Mouse (Mus musculus): Measurements from ENCODE around the gene Cckbr. TPM values are rescaled to one million over a fixed set of nuclear protein-coding genes. Genes with fewer than 3 reads are reported as not detected.
A peak's percentile ranks its signal among the peaks of the same experiment; 100 is the strongest.
"Not testable (repeated sequence)": the region's sequence is repeated elsewhere in the genome, so short reads cannot be mapped to it uniquely, and the experiment has no call there.

Cckbr gene
- polyA plus RNA-seq, 1 experiment: 100 TPM

DNA sequence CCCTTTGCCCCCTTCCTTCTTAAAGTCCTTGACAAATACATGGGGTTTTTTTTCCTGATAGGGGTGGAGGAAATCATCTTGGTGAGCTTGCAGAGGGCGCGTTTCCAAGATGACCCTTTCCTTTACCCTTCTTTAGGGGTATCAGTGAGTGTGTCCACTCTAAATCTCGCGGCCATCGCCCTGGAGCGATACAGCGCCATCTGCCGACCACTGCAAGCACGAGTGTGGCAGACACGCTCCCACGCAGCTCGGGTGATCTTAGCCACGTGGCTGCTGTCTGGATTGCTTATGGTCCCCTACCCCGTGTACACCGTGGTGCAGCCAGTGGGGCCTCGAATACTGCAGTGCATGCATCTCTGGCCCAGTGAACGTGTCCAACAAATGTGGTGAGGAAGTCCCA, 8.3 kb downstream of the Cckbr start:
- peaks cover 9% of the 10 kb centered on the region for H3K4me1 ChIP-seq (ENCODE audit: control insufficient read depth, insufficient read depth, low read length)
- no peak overlapping the region for H3K27ac ChIP-seq (ENCODE audit: insufficient read depth, low read length)
- TF ChIP-seq POLR2A (IDR thresholded peaks at IDR 0.05; ENCODE audit: extremely low read depth, insufficient read depth, low read length) (no peak), CTCF (IDR thresholded peaks at IDR 0.05; ENCODE audit: extremely low read depth, insufficient read depth, low read length) (no peak)

DNA sequence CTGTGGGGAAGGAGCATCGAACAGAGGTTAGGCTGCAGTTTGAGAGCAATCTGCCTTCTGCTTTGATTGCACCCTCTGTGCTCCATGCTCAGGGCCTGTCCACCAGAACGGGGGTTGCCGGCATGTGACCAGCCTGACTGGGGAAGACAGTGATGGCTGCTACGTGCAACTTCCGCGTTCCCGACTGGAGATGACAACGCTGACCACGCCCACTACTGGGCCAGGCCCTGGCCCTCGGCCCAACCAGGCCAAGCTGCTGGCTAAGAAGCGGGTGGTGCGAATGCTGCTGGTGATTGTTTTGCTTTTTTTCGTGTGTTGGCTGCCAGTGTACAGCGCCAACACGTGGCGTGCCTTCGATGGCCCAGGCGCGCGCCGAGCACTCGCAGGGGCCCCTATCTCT, 9.3 kb downstream of the Cckbr start:
- Histone ChIP-seq H3K4me1 (ENCODE audit: control insufficient read depth, insufficient read depth, low read length) (peaks cover 8% of the 10 kb centered on the region), H3K27ac (ENCODE audit: insufficient read depth, low read length) (no peak overlapping the region), H3K4me3 (ENCODE audit: insufficient read depth, low read length) (no peak overlapping the region)
- TF ChIP-seq CTCF (IDR thresholded peaks at IDR 0.05; ENCODE audit: extremely low read depth, insufficient read depth, low read length) (no peak), POLR2A (IDR thresholded peaks at IDR 0.05; ENCODE audit: extremely low read depth, insufficient read depth, low read length) (no peak)

More for the DNA sequence above, 8.3 kb downstream of the Cckbr start:
- no peak overlapping the region for H3K4me3 ChIP-seq (ENCODE audit: insufficient read depth, low read length)

DNA sequence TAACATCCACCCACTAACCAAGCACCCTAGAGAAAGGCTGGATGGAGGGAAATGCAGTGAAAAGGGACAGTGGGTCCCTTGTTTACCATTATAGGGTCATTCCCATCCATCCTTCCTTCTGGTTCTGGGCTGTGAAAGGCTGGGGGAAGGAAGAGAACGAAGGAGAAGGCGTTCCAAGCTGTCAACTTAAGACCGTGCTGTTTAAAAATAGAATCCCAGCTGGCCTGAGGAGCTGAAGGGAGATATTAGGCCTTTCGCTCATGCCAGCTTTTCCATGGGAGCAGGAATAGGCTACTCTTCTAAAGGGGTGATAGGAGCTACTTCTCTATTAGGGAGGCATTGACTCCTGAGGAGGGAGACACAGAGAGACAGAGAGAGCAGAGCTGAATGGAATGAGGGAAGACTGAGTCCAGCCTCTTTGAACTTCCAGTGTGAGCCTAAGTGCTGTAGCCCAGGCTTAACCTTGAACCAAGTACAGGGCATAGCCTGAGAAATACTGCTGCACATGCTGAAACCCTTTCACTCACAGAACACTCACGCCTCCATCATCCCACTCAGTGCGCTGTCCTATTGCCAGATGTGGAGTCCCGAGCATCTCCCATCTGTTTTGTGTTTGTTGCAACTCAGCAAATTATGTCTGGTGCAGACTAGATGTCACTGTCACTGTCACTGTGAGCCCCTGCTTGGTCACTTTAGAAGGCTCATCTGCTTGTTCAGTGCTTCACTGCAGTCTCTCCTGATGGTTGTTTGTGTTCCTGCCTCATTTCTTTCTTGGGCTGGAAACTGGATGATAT, 12.6 kb downstream of the Cckbr start:
- H3K4me3 ChIP-seq (ENCODE audit: insufficient read depth, low read length): no peak overlapping the region
- TF ChIP-seq POLR2A (IDR thresholded peaks at IDR 0.05; ENCODE audit: extremely low read depth, insufficient read depth, low read length) (no peak), CTCF (IDR thresholded peaks at IDR 0.05; ENCODE audit: extremely low read depth, insufficient read depth, low read length) (no peak)
- H3K4me1 ChIP-seq (ENCODE audit: control insufficient read depth, insufficient read depth, low read length): peaks cover 2% of the 10 kb centered on the region
- H3K27ac ChIP-seq (ENCODE audit: insufficient read depth, low read length): peak overlapping the region; percentile 44

GRCm38 (mm10) chr7:105441426-105441825, 15.9 kb downstream of the Cckbr start:
- Histone ChIP-seq H3K27ac (ENCODE audit: insufficient read depth, low read length) (no peak overlapping the region), H3K4me3 (ENCODE audit: insufficient read depth, low read length) (no peak overlapping the region), H3K4me1 (ENCODE audit: control insufficient read depth, insufficient read depth, low read length) (peaks cover 2% of the 10 kb centered on the region)
- TF ChIP-seq POLR2A (IDR thresholded peaks at IDR 0.05; ENCODE audit: extremely low read depth, insufficient read depth, low read length) (no peak), CTCF (IDR thresholded peaks at IDR 0.05; ENCODE audit: extremely low read depth, insufficient read depth, low read length) (no peak)

- Histone ChIP-seq H3K4me1 (ENCODE audit: control insufficient read depth, insufficient read depth, low read length) (no peaks in the 10 kb centered on the region), H3K27ac (ENCODE audit: insufficient read depth, low read length) (no peak overlapping the region), H3K4me3 (ENCODE audit: insufficient read depth, low read length) (no peak overlapping the region)
- TF ChIP-seq CTCF (IDR thresholded peaks at IDR 0.05; ENCODE audit: extremely low read depth, insufficient read depth, low read length) (no peak), POLR2A (IDR thresholded peaks at IDR 0.05; ENCODE audit: extremely low read depth, insufficient read depth, low read length) (no peak)
Observed at GRCm38 (mm10) chr7:105445076-105445475, 19.5 kb downstream of the Cckbr start.

GRCm38 (mm10) chr7:105453345-105453744, 27.8 kb downstream of the Cckbr start:
- not testable (repeated sequence) for H3K4me3 ChIP-seq (ENCODE audit: insufficient read depth, low read length); H3K27ac ChIP-seq (ENCODE audit: insufficient read depth, low read length); H3K4me1 ChIP-seq (ENCODE audit: control insufficient read depth, insufficient read depth, low read length)

DNA sequence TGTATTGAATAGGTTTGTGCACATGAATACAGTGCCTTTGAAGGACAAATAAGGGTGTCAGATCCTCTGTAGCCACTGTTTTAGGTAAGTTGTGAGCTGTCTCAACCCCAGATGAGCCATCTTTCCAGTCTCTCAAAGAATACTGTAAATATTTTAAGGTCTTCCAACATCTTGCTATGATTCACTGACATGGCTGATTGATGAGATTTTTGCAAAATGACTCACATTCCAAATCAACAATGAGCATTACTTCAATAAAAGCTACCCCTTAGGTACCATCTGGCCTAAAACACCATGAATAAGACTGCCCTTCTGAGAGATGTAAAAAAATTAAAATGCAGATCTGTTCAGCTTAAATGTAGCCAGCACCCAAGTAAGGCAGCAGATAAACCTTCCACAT, 33.0 kb downstream of the Cckbr start:
- no peak overlapping the region for H3K27ac ChIP-seq (ENCODE audit: insufficient read depth, low read length)
- no peak for TF ChIP-seq CTCF (IDR thresholded peaks at IDR 0.05; ENCODE audit: extremely low read depth, insufficient read depth, low read length)
- no peaks in the 10 kb centered on the region for H3K4me1 ChIP-seq (ENCODE audit: control insufficient read depth, insufficient read depth, low read length)
- H3K4me3 ChIP-seq (ENCODE audit: insufficient read depth, low read length): no peak overlapping the region

DNA sequence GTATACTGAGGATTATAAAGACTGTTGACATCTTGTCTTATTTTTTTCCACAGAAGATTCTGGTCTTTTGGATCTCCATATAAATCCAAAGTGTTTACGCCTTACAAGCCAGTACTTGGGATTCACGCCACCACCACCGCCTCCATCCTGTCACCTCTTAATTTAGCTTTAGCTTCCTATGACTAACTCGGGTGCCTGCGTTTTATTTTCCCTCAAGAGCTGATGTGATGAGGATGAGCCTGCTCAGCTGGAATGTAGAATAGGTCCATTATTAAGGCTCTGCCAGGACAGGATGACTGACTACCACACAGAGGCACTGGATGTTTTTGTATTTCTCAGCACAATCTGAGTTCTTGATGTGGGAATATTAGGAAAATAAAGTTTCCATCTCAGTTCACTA, 40.0 kb downstream of the Cckbr start:
- H3K27ac ChIP-seq (ENCODE audit: insufficient read depth, low read length); H3K4me3 ChIP-seq (ENCODE audit: insufficient read depth, low read length); H3K4me1 ChIP-seq (ENCODE audit: control insufficient read depth, insufficient read depth, low read length): not testable (repeated sequence)

DNA sequence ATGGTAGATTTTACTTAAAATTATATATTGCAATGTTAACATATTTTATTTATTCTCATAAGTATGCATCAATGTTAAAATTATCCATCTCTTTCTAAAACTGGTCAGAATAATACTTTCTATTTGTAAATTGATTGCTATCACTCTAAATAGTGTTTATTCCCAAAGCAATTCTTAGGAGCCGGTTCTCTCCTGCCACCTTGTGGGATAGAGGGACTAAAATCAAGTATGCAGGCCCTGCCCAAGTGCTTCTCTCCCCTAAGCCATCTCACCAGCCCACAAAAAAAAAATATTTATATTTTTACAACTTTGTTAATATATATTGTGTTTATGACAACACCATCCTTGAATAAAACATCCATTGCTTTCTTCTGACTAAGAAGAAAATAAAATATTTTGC, 47.1 kb downstream of the Cckbr start:
- no peaks in the 10 kb centered on the region for H3K4me1 ChIP-seq (ENCODE audit: control insufficient read depth, insufficient read depth, low read length)
- TF ChIP-seq CTCF (IDR thresholded peaks at IDR 0.05; ENCODE audit: extremely low read depth, insufficient read depth, low read length): peak; percentile 38; the same call in 1 of the 2 replicates
- TF ChIP-seq POLR2A (IDR thresholded peaks at IDR 0.05; ENCODE audit: extremely low read depth, insufficient read depth, low read length): no peak

DNA sequence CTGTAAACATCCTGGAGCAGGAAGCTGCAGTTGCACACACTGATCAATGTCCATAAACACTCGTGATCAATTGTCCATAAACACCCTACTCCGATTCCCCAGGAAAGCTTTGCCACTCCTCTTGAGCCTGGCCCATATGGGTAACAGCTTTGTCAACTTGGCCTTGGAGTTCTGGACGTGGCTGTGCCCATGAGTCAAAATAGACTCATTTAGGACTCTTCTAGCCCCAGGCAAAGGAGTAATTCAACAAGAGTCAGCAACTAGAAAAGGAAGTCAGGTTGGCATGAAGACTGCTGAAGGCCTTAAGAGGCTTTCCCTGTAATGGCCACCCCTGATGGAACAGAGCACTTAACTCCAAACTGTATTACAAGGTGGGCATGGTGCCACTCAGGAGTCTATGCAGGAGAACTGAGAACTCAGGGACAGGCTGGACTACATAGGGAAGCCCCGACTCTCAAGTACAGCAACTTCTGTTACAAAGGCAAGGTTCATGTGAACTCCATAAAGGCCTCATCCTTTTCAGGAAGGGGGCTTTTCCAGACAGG, 49.3 kb downstream of the Cckbr start:
- no peak for TF ChIP-seq POLR2A (IDR thresholded peaks at IDR 0.05; ENCODE audit: extremely low read depth, insufficient read depth, low read length)

More for the DNA sequence above, 47.1 kb downstream of the Cckbr start:
- H3K4me3 ChIP-seq (ENCODE audit: insufficient read depth, low read length): no peak overlapping the region
- H3K27ac ChIP-seq (ENCODE audit: insufficient read depth, low read length): no peak overlapping the region

More for the DNA sequence above, 49.3 kb downstream of the Cckbr start:
- no peaks in the 10 kb centered on the region for H3K4me1 ChIP-seq (ENCODE audit: control insufficient read depth, insufficient read depth, low read length)
- no peak overlapping the region for H3K4me3 ChIP-seq (ENCODE audit: insufficient read depth, low read length)
- H3K27ac ChIP-seq (ENCODE audit: insufficient read depth, low read length): no peak overlapping the region
